Mouse (Mus musculus): ENCODE results near the gene Lrrc1.
"Not testable (repeated sequence)": the region's sequence is repeated elsewhere in the genome, so short reads cannot be mapped to it uniquely, and the experiment has no call there.

Gene Lrrc1

GRCm38 (mm10) chr9:77544354-77545067, at the start of gene Lrrc1:
TSS of gene Lrrc1 (minus strand) at chr9:77544870.
- peak; percentile 86 for DNase-seq (ENCODE audit: low spot score in 2 of 2)

GRCm38 (mm10) chr9:77592423-77592822, 47.8 kb upstream of the Lrrc1 start:
- no peak for DNase-seq (ENCODE audit: low spot score in 2 of 2)

GRCm38 (mm10) chr9:77589496-77589895, 44.8 kb upstream of the Lrrc1 start:
- DNase-seq (ENCODE audit: low spot score in 2 of 2), result no peak

- no peak for DNase-seq (ENCODE audit: low spot score in 2 of 2)
Observed at GRCm38 (mm10) chr9:77587616-77588015, 42.9 kb upstream of the Lrrc1 start.

GRCm38 (mm10) chr9:77586806-77587591, 42.3 kb upstream of the Lrrc1 start:
- DNase-seq (ENCODE audit: low spot score in 2 of 2), result no peak

GRCm38 (mm10) chr9:77584746-77585145, 40.1 kb upstream of the Lrrc1 start:
- no peak for DNase-seq (ENCODE audit: low spot score in 2 of 2)

GRCm38 (mm10) chr9:77583302-77583701, 38.6 kb upstream of the Lrrc1 start:
- DNase-seq (ENCODE audit: low spot score in 2 of 2), result no peak

- no peak for DNase-seq (ENCODE audit: low spot score in 2 of 2)
Observed at GRCm38 (mm10) chr9:77579827-77580226, 35.2 kb upstream of the Lrrc1 start.

- DNase-seq (ENCODE audit: low spot score in 2 of 2), result no peak
Observed at GRCm38 (mm10) chr9:77577931-77578330, 33.3 kb upstream of the Lrrc1 start.

- DNase-seq (ENCODE audit: low spot score in 2 of 2), result no peak
Observed at GRCm38 (mm10) chr9:77577409-77577808, 32.7 kb upstream of the Lrrc1 start.

GRCm38 (mm10) chr9:77576320-77576719, 31.6 kb upstream of the Lrrc1 start:
- no peak for DNase-seq (ENCODE audit: low spot score in 2 of 2)

- DNase-seq (ENCODE audit: low spot score in 2 of 2), result not testable (repeated sequence)
Observed at GRCm38 (mm10) chr9:77574996-77575395, 30.3 kb upstream of the Lrrc1 start.

- DNase-seq (ENCODE audit: low spot score in 2 of 2), result no peak
Observed at GRCm38 (mm10) chr9:77571851-77572250, 27.2 kb upstream of the Lrrc1 start.

GRCm38 (mm10) chr9:77568789-77569506, 24.3 kb upstream of the Lrrc1 start:
- DNase-seq (ENCODE audit: low spot score in 2 of 2), result no peak

- no peak for DNase-seq (ENCODE audit: low spot score in 2 of 2)
Observed at GRCm38 (mm10) chr9:77561827-77562226, 17.2 kb upstream of the Lrrc1 start.

GRCm38 (mm10) chr9:77557963-77558362, 13.3 kb upstream of the Lrrc1 start:
- DNase-seq (ENCODE audit: low spot score in 2 of 2), result no peak

- no peak for DNase-seq (ENCODE audit: low spot score in 2 of 2)
Observed at GRCm38 (mm10) chr9:77557181-77557580, 12.5 kb upstream of the Lrrc1 start.

GRCm38 (mm10) chr9:77556435-77556834, 11.8 kb upstream of the Lrrc1 start:
- DNase-seq (ENCODE audit: low spot score in 2 of 2), result no peak

- no peak for DNase-seq (ENCODE audit: low spot score in 2 of 2)
Observed at GRCm38 (mm10) chr9:77553465-77553864, 8.8 kb upstream of the Lrrc1 start.

- DNase-seq (ENCODE audit: low spot score in 2 of 2), result no peak
Observed at GRCm38 (mm10) chr9:77551036-77551512, 6.4 kb upstream of the Lrrc1 start.

- no peak for DNase-seq (ENCODE audit: low spot score in 2 of 2)
Observed at GRCm38 (mm10) chr9:77546010-77546409, 1.3 kb upstream of the Lrrc1 start.

- DNase-seq (ENCODE audit: low spot score in 2 of 2), result no peak
Observed at GRCm38 (mm10) chr9:77545068-77545421, 375 bp upstream of the Lrrc1 start.

Measured in urinary bladder, postnatal 36 days (tissue).